Mouse (Mus musculus) lung, adult 18-20 months (tissue): Measurements from ENCODE around the gene Rmnd1.
"Not testable (repeated sequence)": the region's sequence is repeated elsewhere in the genome, so short reads cannot be mapped to it uniquely, and the experiment has no call there.

Experiments
- DNase-seq, 2 experiments: peaks; one replicate each; pipeline ENCODE4 v3.0.0; 2022; ENCODE audit warnings: mixed read lengths in 2 of 2

The Rmnd1 gene

DNA sequence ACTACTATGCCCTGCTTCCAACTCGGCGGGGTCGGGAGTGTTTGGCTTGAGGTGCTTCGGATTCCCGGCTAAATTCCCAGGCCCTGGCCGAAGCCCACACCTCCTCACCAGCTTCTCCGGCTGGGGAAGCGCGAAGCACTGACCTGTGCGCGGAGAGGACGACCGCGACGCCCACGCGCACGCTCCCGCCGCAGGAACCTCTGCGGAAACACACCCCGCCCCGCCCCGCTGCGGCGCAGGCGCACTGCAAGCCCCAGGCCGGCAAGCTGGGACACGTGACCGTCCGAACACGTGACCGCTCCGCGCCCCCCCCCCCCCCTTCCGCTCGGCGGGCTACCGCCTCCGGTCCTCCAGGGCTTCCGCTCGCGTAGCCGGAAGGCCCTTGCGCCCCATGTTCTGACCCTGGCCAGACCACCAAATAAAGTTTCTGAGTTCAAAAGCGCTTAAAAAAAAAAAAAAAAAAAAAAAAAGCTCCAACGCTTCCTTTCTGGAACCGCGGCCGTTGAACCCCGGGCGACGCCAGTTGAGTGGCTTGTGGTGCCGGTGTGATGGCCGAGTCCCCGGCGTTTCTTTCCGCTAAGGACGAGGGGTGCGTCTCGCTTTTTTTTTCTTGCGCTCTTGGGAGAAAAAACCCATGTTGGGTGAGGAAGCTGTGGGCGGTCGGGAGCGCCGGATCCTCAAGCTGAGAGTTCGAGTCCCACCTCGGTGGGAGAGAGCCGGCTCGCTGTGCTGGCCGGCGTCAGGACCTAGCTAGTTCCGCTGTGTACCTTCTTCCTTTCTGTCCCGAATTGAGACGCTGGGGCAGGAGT, at the start of gene Rmnd1, which contains the start of gene Armt1:
Gene Rmnd1, minus strand, starts transcription at position 266 of the 809 bp plus-strand sequence.
Gene Armt1, plus strand, starts transcription at position 345 of the 809 bp plus-strand sequence.
- DNase-seq: peak; percentile 94 to 95

DNA sequence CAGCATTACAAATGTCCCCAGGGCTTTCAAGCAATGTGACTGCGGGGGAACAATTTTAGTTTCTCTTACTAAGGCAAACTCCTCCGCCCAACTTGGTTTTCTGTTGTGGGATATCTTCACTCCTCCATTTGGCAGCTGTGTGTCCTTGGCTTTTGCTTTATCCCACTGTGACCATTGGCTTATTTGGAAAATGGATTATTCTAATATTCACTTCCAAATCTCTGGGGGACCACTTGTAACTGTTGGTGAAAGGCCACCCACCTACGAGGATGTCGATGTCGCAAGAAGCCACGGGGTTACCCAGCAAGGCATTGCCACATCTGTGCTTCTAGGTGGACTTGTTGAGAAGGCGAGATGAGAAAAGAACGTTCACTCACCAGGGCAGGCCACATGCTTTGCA, 49.5 kb upstream of the Rmnd1 start:
- peak in 1 of 2 experiments; percentile 11 for DNase-seq

DNA sequence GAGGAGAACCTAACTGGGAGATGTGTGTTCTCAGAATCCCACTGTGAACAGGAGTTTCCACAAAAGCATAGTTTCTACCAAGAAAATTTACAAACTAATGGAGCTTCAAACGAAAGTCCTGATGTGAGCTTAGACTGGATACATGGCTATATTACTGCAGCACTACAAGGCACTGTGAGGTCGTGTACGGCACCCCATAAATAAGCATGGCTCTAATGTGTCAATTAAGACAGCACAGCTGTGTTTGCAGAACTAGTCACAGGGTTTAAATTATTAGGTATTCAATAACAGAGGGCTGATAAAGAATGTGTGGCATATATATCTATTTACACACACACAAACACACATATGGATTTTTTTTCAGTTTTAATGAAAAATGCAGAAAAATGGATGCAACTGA, 48.7 kb upstream of the Rmnd1 start:
- DNase-seq: no peak

DNA sequence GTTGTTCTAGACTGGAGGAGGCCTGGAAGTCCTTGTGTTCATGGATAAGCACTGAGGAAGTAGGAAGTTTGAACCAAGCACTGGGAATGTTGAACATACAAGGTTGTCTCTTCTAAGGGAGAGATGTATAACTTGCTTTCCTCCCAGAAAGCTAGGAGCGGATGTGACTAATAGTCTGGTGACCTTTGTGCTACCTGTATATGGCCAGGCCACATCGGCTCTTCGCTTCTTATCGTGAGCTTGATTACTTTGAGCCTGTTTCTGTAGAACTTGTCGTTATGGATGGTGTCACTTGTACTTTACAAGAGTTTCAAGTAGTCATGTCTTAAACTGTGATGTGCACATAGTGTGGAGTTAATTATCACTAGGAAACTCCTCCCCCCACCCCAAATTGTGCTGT, 44.4 kb upstream of the Rmnd1 start:
- DNase-seq: no peak

DNA sequence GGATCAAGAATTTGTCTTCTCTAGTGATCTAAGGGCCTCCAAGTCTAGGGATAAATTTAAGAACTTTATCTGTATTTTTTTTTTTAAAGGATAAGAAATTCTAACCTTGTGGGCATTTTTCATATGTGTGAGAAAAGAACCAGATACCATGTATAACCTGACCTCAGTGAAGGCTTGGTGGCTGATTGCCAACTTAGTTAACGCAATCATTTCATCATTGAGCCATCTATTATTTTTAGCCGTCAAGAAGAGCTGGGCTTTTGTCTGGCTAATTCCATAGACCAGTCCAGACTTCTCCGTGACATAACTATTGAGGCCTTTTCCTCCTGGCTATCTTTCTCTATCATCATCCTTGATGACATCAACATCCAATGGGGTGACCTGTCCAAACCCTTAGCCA, 43.2 kb upstream of the Rmnd1 start:
- DNase-seq: no peak

DNA sequence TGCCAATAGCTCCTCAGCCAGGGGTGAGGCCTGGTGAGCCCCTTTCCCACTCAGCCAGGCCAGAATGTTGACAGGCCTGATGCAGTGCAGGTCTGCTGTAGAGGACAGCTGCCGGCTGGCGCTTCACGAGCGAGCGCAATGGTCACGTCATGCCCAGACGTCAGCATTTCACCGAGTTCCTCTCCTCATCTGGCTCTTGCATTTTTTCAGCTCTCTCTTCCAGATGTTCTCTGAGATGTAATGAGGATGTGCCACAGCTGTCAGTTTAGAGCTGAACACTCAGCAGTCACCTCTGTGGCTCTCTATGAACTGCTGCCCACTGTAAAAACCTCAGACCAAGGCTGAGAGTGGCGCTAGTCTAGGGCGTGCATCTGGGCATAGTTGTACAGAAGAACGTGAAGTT, 41.4 kb upstream of the Rmnd1 start:
- peak in 1 of 2 experiments; percentile 27 for DNase-seq

DNA sequence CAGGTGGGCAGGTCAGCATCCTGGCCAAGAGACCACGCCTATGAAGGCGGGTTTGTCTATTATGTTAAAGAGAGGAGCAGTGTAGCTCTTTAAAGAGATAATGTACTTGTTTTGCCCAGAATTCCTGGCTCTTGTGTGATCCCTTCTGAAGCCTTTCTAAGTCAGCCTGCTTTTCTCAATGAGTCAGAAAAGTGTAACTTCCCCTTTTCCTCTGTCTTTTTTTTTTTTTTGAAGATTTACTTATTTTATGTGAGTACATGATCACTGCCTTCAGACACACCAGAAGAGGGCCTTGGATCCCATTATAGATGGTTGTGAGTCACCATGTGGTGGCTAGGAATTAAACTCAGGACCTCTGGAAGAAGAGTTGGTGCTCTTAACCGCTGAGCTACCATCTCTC, 37.2 kb upstream of the Rmnd1 start:
- no peak for DNase-seq

DNA sequence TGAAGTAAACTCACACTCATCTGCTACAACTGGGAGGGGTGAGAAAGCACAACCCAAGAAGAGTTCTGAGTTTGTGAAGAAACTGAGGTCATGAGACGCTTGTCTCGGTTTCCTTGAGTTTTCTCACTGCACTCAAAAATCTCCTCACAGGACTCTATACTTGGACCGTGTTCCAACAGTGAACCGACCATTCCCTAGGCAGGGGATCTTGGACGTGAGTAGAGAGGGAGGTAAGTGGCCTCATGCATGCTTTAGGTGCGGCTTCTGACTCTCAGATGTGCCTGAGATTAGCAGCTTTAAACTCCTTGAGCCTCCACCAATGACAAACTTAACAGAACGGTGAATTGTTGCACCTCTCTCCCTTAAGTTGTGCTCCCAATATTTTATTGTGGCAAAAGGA, 33.6 kb upstream of the Rmnd1 start:
- DNase-seq: no peak

DNA sequence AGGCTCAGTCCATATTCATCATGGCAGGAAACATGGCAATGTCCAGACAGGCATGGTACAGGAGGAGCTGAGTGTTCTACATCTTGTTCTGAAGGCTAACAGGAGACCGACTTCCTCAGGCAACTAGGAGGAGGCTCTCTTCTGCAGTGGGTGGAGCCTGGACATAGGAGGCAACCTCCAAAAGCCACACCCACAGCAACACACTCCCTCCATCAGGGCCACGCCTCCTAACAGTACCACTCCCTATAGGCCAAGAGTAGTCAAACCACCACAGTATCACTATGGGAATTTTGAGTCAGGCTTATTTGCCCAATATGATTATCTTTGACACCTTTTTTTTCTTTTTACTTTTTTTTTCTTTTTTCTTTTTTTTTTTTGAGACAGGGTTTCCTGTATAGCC, 28.0 kb upstream of the Rmnd1 start:
- no peak for DNase-seq

DNA sequence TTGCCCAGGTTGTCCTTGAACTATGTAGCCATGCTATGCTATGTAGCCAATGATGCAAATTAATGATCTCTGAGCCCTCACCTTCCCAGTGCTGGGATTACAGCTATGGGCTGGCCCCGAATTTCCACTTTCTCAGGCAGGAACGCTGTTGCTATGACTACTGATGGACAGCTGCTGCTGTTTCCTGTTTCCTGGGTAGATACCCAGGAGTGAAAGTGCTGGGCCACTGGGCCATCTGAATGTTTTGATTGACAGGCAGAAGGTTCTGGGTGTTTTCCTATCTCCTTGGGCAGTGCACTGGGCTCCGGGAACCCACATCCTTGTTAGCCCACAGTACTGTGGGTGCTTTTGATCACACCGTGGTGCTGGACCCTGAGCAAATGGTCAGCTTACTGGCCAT, 24.2 kb upstream of the Rmnd1 start:
- DNase-seq: no peak

DNA sequence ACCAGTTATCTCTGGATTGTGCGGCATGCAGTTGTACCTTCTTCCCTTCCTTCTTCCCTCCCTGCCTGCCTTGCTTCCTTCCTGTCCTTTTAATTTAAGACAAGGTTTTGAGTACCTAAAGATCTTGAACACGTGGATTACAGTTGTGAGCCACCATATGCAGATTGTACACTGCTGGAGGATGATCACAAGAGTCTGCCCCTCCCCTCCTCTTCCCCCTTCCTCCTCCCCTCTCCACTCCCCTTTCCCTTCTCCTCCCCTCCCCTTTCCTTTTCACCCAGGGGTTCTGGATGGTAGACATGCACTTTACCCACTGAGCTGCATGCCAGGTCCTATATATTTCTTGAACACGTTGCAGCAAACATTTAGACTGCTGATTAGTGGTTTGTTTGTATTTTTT, 3.2 kb upstream of the Rmnd1 start:
- no peak for DNase-seq

DNA sequence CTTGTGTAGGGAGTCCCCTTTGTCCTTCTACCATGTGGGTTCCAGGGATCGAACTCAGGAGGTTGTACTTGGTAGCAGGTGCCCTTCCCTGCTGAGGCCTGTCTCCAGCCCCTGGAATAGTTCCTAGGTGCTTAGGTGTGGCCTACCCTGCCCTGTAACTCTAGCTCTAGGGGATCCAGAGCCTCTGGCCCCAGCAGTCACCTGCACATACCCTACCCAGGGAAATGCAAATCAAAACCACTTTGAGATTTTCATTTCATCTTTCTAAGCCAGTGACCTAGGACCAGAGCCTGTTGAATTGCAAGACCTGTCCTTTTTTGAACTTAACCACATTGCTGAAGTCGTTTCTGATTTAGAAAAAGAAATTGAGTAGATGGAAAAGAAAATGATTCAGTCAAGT, 1.7 kb upstream of the Rmnd1 start:
- not testable (repeated sequence) for DNase-seq

DNA sequence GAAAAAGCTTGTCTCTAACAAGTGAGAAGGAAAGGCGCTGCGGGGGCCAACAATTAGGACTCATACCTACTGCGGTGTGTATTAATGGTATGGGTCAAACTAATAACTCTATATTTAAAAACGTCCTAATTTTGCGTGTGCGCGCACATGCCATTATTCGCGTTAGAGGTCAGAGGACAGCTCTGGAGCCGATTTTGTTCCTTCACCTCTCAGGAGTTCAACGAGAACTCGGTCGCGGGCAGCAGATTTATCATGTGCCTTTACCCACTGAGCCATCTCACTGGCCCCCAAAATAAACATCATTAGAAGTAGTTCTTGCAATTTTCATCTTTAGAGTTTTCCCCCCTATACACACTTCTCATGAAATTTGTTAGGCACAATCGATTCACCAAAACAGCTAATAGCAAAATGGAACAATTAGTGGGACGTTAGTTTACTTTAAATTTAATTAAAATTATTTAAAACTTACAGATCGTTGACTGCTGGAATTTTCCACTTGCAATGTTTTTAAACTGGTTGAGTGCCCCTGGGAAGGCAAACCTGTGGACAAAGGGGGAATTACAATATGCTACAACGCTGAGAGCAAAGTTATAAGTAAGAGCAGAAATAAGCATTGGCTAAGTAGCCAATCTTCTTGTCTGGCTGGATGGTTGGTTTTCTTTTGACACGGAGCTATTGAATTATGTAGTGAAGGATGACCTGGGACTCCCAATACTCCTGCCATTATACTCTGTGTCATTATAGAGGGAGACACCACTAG, 988 bp upstream of the Rmnd1 start:
- DNase-seq: peak in 1 of 2 experiments; percentile 7

DNA sequence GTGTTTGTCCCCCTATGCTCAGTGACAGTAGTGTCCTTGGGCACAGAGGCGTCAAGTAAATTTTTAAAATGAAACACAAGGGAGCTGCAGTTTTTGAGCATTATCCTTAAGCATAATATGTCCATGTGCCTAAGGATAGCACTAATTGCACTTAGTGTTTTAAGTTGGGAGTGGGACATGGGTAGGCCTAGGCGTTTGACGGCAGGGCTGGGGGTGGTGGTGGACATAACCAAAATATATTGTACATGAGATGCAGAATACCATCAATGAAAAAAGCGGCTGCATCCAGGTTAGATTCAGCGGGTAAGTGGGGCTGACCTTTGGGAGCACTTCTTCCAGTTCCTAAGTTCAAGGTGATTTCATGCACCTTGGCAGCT, 454 bp downstream of the Rmnd1 start:
- DNase-seq: no peak

DNA sequence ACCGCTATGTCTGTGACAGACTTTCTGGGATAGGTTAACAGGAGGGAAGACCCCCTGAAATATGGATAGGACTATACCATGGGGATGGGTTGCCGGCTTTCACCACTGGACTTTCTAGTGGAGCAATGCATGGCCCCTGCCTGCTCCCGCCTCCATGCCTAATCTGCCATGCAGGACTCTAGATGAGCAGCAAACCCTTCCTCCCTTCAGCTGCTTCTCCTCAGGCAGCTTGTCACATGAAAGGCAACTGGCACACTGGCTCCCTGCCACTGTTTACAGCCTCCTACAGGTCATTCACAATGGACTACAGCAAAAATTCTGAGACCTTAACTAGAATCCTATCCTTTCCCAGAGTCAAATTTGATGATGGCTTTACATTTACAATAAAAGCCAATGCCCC, 1.4 kb downstream of the Rmnd1 start:
- peak in 1 of 2 experiments; percentile 9 for DNase-seq

DNA sequence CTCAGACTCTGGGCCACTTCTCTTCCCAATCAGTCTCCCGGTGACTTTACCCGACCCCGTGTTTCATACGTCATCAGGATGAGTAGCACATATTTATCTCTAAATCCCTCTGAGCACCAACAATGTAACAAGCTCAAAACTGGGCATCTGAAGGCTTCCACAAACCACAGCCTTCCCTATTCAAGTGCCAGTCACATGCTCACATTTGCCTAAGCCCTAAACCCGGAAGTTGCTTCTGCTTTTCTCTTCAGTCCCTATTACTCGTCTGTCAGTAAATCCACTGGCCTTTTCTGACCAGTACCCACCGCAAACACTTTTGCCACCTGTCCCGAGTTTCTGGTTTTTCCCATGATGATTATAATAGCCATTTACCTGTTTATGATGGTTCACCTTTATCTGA, 1.8 kb downstream of the Rmnd1 start:
- peak; percentile 14 to 17 for DNase-seq

DNA sequence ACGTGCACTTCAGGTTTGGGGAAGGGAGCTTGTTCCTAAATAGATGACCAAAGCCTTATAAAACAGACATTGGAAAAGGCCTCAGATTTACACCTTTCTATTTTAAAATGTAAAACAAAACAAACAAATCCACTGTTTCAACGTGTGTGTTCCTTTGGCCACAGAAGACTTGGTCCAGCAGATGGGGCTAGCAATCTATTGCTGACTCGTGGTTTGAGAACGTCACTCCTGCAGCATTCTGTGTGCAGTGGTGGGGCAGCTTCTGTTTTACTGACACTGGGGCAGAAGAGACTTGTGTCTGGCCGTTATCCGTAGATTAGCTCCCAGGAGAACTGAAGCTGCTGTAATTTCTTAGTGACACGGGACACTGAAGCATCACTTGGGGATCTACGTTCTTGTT, 6.9 kb downstream of the Rmnd1 start:
- DNase-seq: no peak

DNA sequence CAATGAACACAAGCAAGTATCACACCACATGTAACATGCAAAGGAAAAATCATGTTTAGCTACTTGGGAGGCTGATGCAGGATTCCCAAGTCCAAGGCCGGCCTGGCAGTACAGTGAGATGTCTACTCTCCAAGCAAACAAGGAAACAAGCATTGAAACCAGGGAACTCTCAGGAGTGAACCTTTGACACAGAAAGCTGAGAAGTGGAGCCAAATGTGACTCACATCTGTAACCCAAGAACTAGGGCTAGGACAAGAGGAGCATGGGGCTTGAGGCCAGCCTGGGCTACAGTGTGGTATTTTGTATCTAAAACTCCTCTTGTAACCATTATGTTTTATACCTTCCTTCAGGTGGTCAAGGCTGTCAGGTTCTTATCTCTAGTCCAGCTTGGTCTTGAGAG, 25.0 kb downstream of the Rmnd1 start:
- DNase-seq: no peak

DNA sequence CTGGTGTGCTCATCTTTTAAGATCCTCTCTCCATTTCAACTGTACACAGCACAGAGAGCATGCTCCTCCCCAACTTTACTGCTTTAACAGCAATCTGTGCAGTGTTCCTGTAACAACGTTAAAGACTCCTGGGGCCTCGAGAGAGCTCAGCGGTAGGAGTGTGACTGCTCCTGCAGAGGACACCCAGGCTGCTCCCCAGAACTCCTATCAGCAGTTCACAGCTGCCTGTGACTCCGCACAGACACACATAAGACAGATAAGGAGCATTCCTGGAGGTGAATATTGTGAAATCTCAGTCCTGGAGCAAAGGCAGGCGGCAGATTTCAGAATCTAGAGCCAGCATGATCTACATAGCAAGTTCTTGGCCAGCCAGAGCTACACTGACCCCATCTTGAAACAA, 26.7 kb downstream of the Rmnd1 start:
- no peak for DNase-seq

DNA sequence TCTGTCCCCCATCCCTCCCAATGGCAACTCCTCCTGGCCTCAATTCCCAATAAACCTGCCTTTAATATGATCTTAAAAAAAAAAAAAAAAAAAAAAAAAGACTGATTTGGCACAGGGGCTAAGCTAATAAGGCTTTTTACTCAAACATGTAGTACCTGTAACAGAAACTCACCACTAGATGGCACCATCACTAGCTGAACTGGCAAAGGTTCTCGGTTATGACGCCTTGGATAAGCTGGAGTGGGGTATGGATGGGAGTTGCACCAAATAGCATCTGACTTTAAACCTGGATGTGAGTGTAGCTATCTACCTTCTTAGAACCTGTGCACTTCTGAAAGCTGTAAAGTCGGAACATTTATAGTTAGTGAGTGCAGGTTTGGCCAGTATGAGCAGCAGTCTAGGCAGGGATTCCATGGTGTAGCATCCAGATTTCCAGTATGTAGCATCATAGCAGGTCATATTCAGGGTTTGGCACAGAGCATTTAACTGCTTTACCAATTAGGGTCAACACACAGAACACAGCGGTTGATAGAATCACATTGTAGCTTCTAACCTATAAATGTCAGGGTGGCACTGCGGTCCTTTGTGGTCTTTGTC, 27.2 kb downstream of the Rmnd1 start:
- peak in 1 of 2 experiments; percentile 47 for DNase-seq

DNA sequence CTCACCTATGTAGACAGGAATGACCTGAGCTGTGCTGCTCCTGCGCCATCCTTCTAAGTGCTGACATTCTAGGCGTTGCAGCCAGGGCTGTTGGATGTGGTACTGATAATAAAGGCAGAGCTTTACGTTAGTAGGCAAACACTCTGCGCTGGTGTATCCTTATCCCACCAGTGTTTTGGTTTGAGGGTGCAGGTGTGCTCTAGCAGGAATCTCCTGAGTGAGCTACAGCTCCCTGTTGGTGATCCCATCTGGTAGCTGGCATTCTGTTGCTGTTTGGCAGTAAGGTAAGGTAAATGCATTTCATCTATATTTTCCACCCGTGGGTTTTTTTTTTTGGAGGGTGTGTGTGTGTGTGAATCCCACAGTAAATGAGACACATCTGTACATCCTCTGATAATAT, 34.1 kb downstream of the Rmnd1 start:
- DNase-seq: no peak

DNA sequence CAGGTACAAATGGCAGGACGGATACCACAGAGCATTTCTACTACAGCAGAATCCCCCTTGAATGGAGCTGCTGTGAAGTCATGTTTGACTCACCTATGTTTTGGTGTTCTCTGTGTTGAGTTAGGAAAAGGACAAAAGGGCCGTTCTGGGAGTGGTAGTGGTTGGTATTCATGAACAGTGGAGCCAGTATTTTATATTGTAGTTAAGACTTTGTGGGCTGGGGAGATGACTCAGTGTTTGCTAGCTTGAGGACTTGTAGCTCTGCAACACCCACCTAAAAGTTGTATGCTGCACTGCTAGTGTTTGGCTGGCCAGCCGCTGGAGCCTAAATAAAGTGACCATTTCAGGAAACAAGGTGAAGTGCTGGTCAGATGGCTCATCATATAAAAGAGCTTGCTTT, 36.9 kb downstream of the Rmnd1 start:
- no peak for DNase-seq

DNA sequence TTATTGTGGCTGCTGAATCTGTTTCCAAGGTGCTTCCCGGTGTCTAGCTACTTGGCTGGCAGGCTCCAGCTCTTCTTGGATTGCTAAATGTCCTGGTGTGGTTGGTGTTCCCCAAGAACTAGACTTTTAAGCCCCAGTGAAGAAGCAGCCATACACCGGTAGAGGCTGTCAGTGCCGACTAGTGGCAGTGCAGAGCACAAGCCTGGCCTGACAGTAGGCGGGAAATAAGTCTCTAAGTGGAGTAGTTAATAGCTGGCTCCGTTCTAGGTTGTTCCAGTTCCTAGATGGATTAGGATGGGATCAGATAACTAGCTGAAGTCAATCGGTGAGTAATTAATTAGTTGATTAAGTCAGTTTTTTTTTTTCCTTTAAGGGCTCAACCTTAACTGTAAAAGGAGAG, 40.3 kb downstream of the Rmnd1 start:
- peak; percentile 37 to 55 for DNase-seq

DNA sequence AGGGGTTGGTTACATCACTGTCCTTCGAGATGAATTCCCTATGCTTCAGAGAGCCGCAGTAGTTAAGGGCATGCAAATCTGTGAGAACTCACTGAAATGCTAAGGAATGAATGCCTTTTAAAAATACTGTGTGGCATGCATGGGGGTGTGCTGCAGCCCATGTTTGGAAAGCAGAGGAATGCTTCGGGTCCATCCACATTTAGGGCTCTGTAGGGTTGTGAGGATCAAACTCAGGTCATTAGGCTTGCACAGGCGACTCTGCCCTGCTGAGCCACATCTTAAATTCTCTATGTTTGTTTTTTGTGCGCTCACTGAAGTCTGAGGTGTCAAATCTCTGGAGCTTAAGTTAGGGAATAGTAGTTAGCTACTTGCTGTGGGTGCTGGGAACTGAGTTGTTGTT, 41.1 kb downstream of the Rmnd1 start:
- no peak for DNase-seq
